Mouse (Mus musculus): Measurements from ENCODE around the gene Npl.
"Not testable (repeated sequence)": the region's sequence is repeated elsewhere in the genome, so short reads cannot be mapped to it uniquely, and the experiment has no call there.

Npl gene

DNA sequence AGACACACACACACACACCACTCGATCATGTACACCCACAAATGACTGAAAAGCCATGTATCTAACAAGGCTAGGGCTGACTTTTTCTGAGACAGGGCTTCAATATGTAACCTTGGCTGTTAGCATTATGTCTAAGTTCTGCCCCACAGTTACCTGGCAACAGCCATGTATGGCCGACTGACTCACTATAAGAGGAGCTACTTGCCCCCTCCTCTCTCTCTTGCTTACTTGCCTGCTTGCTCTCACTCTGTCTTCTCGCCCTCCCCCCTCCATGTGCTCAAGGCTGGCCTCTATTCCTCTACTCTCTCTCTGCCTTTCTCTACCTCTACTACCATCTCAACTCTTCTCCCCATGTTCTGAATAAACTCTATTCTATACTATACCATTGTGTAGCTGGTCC lies 9.1 kb downstream of the Npl start:
- DNase-seq = no peak

DNA sequence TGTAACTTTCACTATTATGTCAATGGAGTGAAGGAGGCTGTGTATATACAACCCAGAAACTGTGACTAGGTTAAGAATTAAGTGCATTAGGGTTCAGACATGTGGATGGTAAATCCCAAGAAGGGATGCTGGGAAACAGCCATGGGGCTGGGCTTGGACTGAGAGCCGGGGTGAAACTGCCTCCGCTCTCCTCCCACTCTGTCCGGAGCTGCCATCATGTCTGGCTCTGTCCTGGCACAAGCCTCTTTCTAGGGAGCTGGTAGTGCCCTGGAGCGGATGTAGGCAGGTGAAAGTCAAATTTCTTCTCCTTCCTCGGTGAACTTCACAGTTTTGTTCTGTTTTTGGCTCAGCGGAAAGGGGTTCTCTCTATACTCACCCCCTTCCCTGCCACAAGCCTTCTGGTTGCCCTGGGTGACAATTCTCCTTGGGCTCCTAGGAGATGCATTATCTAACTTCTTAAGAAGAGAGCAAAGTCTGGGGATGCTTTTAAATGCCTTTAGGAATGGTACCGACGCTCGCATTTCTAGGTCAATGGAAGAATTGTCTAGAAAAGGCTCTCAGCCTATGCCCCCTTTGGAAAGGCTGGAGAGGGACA lies 10.0 kb downstream of the Npl start:
- no peak for DNase-seq

DNA sequence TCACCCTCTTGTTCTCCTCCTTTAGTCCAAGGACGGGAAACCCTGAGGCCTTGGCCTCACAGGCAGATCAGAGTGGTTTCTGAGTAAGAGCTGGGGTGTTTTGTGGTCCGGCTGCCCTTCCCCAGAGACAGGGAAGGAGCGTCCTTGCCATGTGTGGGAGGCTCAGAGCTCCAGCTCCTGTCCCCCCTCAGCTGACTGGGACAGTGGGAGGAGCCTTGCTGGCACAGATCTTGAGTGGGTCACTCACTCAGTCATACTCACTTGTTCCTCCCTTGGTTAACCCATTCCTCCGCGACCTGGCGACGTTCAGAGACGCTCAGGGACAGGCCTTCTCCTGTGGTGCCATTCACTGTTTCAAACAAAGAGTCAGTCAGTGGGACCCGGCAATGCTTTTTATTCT lies 14.2 kb downstream of the Npl start:
- no peak for DNase-seq

DNA sequence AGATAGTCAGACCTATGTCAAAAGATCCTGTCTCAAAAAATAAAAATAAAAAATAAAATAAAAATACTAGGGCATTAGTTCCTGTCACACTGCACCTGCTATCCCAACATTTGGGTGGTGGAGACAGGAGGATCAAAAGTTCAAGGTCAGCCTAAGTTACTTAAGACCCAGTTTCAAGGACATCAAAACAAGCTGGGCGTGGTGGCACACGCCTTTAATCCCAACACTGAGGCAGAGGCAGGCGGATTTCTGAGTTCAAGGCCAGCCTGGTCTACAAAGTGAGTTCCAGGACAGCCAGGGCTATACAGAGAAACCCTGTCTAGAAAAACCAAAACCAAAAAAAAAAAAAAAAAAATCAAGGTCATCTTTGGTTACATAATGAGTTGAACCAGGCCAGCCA lies 16.9 kb downstream of the Npl start:
- DNase-seq = not testable (repeated sequence)

DNA sequence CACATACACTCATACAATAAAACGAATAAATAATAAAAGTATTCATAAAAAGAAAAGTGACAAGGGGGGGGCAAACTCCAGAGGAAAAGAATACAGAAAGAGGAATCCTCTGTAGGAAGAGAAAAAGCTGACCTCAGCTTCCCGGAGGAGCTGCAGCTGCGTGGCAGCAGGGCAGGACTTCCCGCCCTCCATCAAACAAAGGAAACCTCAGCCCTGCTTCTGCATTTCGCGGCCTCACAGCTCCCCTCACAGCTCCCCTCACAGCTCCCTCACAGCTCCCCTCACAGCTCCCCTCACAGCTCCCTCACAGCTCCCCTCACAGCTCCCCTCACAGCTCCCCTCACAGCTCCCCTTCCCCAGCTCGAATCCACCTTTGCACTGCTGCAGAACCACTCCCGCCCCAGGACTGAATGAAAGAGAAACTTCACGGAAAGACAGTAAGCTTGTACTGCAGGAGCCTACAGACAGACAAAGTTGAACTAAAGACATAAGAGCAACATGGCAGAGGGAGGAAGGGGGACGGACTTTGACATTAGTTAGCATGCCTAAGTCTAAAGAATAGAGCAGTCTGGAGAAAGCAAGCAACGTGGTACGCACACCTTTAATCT lies 17.5 kb downstream of the Npl start:
- DNase-seq = peak; percentile 25 to 32

DNA sequence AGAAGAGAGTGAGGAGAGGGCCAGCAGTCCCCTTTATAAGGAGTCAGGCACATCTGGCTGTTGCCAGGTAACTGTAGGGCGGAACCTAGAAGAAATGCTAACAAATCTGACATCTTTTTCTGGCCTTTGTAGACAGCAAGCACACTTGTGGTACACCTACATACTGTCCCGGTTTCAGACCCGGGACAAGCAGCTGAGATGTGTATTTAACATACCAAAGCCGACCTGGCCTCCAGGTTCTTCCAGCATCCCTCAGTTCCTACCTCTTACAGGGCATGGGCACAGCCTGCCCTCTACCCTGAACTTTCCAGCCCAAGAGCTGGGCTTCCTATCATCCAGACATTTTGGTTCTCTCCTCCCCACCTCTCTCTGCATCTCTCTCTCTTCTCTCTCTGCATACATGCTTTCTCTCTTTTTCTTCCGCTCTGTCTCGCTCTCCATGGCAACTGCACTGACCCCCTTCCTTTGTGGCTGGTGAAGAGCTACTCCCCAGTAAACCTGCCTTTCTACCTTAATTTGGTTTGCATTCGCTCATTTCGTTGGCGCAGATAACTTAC lies 18.1 kb downstream of the Npl start:
- no peak for DNase-seq

DNA sequence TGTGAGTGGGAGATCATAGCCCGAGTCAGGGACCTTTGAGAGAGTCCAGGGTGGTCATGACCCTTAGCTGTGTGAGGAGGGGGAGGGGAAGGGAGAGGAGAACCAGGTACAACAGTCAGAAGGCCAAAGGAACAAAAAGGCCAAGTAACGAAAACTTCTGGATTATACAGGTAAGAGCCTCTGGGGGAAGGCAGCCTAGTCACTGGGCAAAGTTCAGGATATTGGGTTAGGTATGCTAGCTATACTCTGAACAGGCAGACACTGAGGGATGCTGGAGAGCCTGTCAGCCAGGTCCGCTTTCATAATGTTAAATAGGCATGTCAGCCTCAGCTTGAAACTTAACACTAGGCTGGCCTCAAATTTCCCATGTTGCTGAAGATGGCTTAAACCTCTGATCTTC lies 27.7 kb downstream of the Npl start:
- no peak for DNase-seq

DNA sequence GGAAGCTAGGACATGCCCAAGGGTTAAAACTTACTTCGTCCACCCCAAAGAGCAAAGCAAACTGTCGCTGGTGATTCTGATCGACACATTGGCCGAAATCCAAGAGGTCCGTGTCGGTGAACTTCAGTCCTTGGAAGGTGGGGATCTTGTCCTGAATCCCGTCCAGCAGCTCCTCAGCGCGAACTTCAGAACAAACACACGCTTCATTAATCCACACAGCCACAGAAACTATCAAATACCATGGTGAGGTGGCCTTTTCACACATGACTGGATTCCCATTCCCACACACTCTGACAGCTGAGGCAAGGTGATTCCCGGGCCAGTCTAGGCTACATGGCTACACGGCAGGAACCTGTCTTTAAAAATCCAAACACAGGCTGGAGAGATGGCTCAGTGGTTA lies 34.5 kb downstream of the Npl start:
- no peak for DNase-seq

DNA sequence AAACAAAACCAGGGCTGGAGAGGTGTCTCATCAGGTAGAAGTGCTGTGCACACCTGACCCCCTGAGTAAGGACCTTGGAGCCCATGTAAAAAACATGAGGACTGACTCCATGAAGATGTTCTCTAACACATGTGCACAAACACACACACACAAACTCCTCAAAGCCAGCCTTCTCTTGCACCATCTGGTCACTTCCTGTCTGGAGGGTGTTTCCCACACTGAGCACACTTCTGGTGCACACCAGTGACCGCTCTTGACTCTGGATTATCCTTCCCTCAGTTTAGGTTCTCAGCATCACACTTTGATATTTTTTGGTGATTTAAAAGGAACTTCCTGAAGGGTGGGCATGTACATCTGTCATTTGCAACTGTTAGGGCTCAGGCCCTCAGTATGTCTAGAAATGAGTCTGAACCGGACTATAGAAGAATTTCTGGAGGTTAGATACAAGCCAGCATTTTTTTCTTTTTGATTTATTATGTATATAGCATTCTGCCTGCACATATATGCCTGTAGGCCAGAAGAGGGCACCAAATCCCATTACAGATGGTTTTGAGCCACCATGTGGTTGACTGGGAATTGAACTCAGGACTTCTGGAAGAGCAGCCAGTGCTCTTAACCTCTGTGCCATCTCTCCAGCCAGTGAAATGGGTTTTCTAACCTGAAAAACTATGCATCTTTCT lies 39.4 kb downstream of the Npl start:
- peak; percentile 20 to 31 for DNase-seq

DNA sequence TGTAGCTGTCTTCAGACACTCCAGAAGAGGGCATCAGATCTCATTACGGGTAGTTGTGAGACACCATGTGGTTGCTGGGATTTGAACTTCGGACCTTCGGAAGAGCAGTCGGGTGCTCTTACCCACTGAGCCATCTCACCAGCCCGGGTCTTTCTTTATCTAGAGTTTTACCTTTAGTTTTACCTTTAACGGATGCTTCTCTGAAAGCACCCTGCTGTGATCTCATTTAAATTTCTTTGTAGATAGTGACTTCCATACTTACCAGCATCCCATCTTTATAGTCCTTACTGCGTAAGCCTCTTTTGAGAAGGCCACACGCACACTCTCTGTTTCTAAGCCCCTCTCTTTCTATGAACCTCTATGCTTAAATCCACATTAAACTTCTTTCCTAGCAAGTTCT lies 40.3 kb downstream of the Npl start:
- DNase-seq = not testable (repeated sequence)

DNA sequence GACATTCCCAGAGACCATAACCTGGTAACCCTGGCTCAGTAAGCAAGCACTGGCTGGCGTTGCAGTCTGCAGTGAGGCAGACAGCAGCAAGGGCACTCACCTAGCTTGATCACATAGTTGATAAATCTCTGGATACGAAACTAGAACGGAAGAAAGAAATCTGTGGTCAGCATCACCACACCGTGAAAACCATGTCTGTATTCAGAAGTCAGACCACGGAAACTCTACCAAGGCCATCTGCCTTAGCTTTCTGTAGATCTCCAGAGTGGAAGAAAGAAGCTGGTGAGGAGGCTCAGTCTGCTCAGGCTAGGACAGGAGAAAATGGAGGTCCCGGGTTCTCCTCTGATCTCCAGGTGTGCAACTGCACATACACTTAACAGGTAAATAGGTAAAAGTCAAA lies 40.8 kb downstream of the Npl start:
- no peak for DNase-seq

DNA sequence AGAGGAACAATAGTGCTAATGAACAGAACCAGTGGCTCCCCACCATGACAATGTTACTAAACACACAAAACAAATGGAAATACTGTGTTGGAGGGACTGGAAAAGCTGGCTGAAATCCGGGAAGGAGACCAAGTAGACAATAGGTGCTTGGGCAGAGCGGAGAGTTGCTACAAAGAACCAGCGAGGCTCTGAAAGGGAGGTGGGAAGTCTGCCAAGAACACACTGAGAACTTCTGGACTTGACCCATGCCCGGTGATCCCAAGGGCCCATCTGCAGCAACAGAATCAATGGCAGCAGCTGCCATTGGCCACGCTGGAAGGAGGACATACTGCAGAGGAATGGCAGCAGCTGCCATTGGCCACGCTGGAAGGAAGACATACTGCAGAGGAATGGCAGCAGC lies 43.6 kb downstream of the Npl start:
- DNase-seq = no peak

DNA sequence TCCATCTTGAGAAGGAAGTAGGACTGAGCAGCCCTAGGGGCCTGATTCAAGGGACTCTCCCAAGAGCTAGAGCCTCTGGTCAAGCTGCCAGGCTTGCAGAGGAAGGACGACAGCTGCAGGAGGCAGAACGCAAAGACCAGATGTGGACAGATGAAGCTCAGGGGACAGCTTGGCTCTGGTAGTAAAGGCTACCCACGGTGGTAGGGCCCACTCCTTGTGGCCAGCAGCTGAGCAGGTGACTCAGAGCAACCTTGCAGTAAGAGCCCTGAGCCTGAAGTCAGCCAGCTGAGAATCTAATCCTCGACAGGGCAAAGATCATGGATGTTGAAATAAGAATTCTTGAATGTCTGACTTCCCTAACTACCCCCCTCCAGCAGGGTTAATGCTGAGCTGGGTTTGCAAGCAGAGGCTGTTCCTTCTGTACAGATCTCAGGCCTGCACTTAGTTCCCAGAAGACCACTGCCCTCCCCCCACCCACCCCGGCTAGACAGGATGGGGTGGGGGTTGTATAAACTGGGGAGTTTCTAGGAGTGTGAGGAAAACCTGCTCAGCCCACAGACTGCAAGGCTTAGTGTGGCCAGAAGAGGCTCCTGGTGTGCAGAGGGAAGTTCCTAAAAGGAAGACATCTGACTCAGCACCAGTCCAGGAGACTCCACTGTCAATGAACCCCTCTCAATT lies 48.1 kb downstream of the Npl start:
- no peak for DNase-seq

DNA sequence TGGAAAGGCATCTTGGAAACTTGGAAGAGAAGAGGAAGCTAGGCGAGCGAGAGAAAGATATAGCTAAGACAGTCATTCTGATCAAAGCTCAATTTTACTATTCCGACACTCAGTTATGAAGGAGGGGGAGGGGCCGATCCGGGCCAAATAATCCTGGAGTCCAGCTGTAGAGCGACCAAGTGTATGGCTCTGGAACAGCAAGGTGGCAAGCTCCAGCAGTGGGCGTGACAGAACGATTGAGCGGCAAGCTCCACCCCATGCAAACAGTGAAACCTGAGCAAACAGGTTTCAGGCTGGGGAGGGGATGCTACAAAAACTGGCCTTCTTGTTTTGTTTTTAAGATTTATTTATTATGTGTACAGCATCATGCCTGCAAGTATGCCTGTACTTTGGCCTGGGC lies 49.8 kb downstream of the Npl start:
- DNase-seq = no peak

DNA sequence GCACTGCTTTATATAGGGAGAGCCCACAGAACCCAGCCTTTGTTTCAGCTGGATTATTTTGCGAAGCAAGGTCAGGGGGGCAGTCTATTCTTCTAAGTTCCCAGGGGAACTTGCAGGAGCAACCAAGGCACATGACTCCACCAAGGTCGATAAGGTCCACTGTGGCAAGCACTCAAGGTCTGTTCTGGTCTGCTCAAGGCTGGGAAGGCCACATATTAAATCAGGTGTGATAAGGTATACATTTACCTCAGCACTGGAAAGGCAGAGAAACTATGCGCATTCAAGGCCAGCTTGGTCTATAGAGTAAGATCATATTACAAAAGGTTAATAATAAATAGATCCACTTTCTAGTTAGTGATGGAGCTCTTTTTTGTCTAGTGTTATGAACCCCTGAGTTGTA lies 53.8 kb downstream of the Npl start:
- DNase-seq = no peak

DNA sequence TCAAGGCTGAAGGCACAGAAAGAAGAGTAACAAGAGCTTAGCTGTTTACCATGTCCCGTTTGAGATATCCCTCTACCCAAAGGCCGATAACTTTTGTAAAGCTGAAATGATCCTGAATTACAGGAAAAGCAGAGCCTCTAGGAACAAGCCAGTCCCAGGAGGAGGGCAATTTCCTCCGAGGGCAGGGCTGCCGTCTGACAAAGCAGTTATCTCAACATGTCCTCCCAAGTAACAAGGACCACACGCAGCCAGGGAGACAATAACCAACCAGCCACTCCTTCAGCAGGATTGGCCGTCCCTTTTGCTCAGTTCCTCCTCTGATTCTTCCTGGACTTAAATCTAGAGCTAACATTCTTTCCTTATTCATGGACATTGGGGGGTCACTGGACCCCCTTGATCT lies 55.9 kb downstream of the Npl start:
- DNase-seq = no peak

DNA sequence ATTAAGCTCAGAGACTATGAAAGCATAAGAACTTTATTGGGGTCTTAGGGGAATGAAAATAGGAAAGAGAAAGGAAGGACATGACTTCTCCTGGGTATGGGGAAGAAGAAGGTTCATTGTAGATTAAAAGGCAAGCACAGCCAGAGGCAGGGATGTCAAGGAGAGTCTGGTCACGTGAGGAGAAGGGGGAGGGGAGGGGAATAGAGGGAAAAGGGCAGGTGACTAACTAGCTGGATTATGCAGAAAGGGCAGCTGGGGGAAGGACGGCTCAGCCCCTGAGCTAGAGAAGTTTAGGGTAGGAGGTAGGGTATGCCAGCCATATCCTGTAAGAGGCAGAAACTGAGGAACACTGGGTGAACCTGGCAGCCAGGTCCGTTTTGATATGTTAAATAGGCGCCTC lies 56.5 kb downstream of the Npl start:
- DNase-seq = no peak

DNA sequence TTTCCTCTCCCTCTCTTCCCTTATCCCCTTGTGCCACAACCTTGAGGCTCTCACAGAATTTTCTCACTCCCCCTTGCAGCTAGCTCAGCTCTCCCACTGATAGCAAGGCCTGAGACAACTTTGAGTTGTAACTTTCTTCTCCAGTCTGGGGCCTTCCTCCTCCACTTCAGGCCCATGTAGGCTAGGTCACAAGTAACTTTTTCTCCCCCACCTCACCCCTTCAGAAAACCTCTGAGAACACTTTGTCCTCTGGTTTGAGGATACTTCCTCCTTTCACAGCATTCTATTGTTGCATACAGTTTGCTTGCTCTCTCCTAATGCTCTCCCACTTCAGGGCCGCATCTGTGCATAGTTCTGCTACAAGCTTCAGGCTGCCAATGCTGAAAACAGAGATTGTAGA lies 58.0 kb downstream of the Npl start:
- DNase-seq = peak; percentile 46 to 58

DNA sequence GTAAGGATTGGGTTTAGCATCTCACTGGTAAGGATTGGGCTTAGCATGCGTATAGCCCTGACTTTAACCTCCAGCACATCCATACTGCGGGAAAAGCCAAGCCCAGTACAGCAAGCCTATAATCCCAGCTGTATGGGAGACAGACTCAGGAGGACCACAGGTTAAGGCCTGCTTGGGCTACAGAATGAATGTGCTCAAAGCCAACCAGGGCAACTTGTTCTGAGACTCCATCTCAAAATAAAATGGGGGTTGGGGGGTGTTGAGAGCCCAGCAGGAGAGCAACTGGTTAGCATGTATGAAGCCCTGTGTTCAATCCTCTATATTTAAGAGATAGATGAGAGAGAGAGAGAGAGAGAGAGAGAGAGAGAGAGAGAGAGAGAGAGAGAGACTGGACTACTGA lies 58.5 kb downstream of the Npl start:
- DNase-seq = no peak

DNA sequence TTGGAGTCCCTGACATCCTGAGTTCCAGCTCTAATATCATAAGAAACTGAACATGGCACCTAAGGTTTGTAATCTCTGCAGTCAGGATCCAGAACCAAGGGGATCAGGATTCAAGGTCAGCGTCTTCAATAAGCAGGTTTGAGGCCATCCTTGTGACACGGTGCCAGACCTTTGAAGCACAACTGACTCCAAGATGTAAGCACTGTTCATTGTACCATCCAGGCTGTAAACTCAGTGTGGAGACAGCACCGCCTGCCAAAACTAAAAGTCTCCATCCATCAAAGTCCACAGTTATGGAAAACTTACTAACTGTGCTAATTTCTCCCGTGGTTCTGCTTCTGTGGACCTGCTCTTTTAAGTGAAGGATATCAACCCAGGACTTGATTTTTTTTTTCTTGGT lies 59.9 kb downstream of the Npl start:
- DNase-seq = no peak

DNA sequence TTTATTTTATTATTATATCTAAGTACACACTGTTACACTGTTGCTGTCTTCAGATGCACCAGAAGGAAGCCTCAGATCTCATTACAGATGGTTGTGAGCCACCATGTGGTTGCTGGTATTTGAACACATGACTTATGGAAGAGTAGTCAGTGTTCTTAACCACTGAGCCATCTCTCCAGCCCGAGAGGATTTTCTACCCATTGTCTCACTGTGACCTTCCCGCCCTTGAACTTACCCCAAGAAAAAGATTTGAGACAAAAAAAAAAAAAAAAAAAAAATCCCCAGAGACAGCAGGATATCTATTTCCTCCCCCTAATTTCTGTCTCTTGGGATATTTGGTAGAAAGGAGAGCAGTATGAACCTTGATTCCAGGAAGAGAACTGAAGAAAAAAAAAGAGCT lies 60.3 kb downstream of the Npl start:
- no peak for DNase-seq

DNA sequence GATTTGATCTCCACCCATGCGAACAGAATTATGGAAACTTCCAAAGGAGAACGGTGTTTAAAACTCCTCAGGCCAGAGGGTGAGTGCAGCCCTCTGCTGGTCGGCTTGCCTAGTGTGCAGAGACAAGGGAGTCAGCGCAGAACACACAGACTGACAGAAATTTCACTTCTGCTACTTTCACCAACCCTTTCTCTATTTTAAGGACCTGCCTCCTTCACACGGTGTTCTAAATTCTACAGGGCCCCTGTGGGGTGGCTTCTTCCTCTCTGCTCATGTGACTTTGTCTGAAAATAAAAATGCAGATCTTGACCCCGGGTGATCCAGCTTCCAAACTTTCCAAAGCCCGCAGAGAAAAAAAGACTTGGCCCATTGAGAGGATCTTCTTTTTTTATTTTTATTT lies 60.7 kb downstream of the Npl start:
- DNase-seq = peak; percentile 74 to 77

DNA sequence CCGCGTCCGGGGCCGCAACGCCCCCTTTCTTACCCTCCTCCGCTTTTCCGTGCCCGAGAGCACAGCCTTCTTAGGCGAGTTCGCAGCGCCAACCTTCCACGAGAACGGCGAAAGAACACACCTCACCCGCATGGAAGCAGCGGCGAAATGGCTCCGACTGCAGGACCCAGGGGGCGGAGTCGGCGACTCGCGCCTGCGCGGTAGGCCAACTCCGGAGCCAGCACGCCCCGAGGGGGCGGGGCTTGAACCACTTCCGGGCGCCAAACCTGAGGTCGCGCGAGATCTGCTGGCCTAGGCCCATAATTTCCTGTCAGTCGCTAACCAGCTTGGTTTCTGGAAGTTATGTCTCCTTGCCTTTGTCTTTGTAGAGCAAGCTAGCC lies 62.4 kb downstream of the Npl start, which contains the start of gene Dhx9:
TSS of gene Dhx9 (minus strand) at position 161 of the 380 bp plus-strand sequence.
- peak; percentile 100 for DNase-seq
